Mouse (Mus musculus) cerebellum, postnatal 4 days (tissue): ENCODE measurements at regions not wholly inside any gene's neighbourhood (a gene's known extent, or its start where the extent isn't known, plus 50 kb on each side); places are given as distances from the start of the nearest gene placed in this dataset.

Experiments
- DNase-seq, 2 experiments: peaks; one replicate each; pipeline ENCODE4 v3.0.0; 2022; ENCODE audit warnings: low spot score in 2 of 2, mixed read lengths in 1 of 2

- DNase-seq = no peak
Observed at GRCm38 (mm10) chr6:81323690-81324089, 599.8 kb upstream of the Gcfc2 start.

GRCm38 (mm10) chr6:81363969-81364529 lies 559.4 kb upstream of the Gcfc2 start:
- no peak for DNase-seq

GRCm38 (mm10) chr6:81388484-81388883 lies 535.0 kb upstream of the Gcfc2 start:
- no peak for DNase-seq

- DNase-seq = no peak
Observed at GRCm38 (mm10) chr6:81403122-81403521, 520.3 kb upstream of the Gcfc2 start.

GRCm38 (mm10) chr6:81413611-81414010 lies 509.9 kb upstream of the Gcfc2 start:
- DNase-seq = no peak

GRCm38 (mm10) chr6:81434745-81435144 lies 488.7 kb upstream of the Gcfc2 start:
- DNase-seq = no peak

GRCm38 (mm10) chr6:81438951-81439722 lies 484.3 kb upstream of the Gcfc2 start:
- no peak for DNase-seq

- no peak for DNase-seq
Observed at GRCm38 (mm10) chr6:81441396-81441795, 482.1 kb upstream of the Gcfc2 start.

GRCm38 (mm10) chr6:81446019-81446800 lies 477.3 kb upstream of the Gcfc2 start:
- no peak for DNase-seq

- DNase-seq = no peak
Observed at GRCm38 (mm10) chr6:81447701-81448100, 475.8 kb upstream of the Gcfc2 start.

GRCm38 (mm10) chr6:81448366-81448765 lies 475.1 kb upstream of the Gcfc2 start:
- no peak for DNase-seq

GRCm38 (mm10) chr6:81461095-81461494 lies 462.4 kb upstream of the Gcfc2 start:
- DNase-seq = no peak

GRCm38 (mm10) chr6:81464442-81464841 lies 459.0 kb upstream of the Gcfc2 start:
- no peak for DNase-seq

- DNase-seq = no peak
Observed at GRCm38 (mm10) chr6:81466536-81466935, 456.9 kb upstream of the Gcfc2 start.

GRCm38 (mm10) chr6:81471340-81471955 lies 452.0 kb upstream of the Gcfc2 start:
- peak in 1 of 2 experiments; percentile 23 for DNase-seq

GRCm38 (mm10) chr6:81472506-81472905 lies 451.0 kb upstream of the Gcfc2 start:
- DNase-seq = no peak

- DNase-seq = no peak
Observed at GRCm38 (mm10) chr6:81474786-81475185, 448.7 kb upstream of the Gcfc2 start.

GRCm38 (mm10) chr6:81487006-81487405 lies 436.5 kb upstream of the Gcfc2 start:
- no peak for DNase-seq

GRCm38 (mm10) chr6:81496239-81496638 lies 427.2 kb upstream of the Gcfc2 start:
- DNase-seq = no peak

- DNase-seq = no peak
Observed at GRCm38 (mm10) chr6:81517185-81517584, 406.3 kb upstream of the Gcfc2 start.

GRCm38 (mm10) chr6:81562260-81562659 lies 361.2 kb upstream of the Gcfc2 start:
- no peak for DNase-seq

GRCm38 (mm10) chr6:81563192-81563591 lies 360.3 kb upstream of the Gcfc2 start:
- DNase-seq = no peak
